Mouse (Mus musculus): ENCODE measurements around the gene Fam57b.
"Not testable (repeated sequence)": the region's sequence is repeated elsewhere in the genome, so short reads cannot be mapped to it uniquely, and the experiment has no call there.

The Fam57b gene

GRCm38 (mm10) chr7:126777476-126777875, 20.0 kb upstream of the Fam57b start:
- in situ Hi-C loops (cut with MboI, MseI), result no loop called here

GRCm38 (mm10) chr7:126778147-126778546, 19.3 kb upstream of the Fam57b start:
- in situ Hi-C loops (cut with MboI, MseI), result no loop called here

- in situ Hi-C loops (cut with MboI, MseI), result not testable (repeated sequence)
Observed at GRCm38 (mm10) chr7:126779101-126779500, 18.4 kb upstream of the Fam57b start.

- in situ Hi-C loops (cut with MboI, MseI), result loop anchor here in 1 of 2 experiments (10.0 kb wide), 1 partner anchor 705 kb away; no protein-coding TSS in a partner anchor
Observed at GRCm38 (mm10) chr7:126779983-126780970, 17.2 kb upstream of the Fam57b start.

GRCm38 (mm10) chr7:126780971-126781635, 16.4 kb upstream of the Fam57b start, which contains the start of gene Tbx6:
Gene Tbx6 (plus strand): TSS chr7:126781483.
- in situ Hi-C loops (cut with MboI, MseI), result loop anchor here in 1 of 2 experiments (10.0 kb wide), 1 partner anchor 704 kb away; no protein-coding TSS in a partner anchor

- in situ Hi-C loops (cut with MboI, MseI), result loop anchor here in 1 of 2 experiments (10.0 kb wide), 1 partner anchor 703 kb away; no protein-coding TSS in a partner anchor
Observed at GRCm38 (mm10) chr7:126781661-126782370, 15.7 kb upstream of the Fam57b start.

GRCm38 (mm10) chr7:126782693-126783092, 14.8 kb upstream of the Fam57b start:
- in situ Hi-C loops (cut with MboI, MseI), result loop anchor here in 1 of 2 experiments (10.0 kb wide), 1 partner anchor 702 kb away; no protein-coding TSS in a partner anchor

GRCm38 (mm10) chr7:126784469-126784868, 13.0 kb upstream of the Fam57b start:
- in situ Hi-C loops (cut with MboI, MseI), result loop anchor here in 1 of 2 experiments (10.0 kb wide), 1 partner anchor 700 kb away; no protein-coding TSS in a partner anchor

- in situ Hi-C loops (cut with MboI, MseI), result loop anchor here in 1 of 2 experiments (10.0 kb wide), 1 partner anchor 700 kb away; no protein-coding TSS in a partner anchor
Observed at GRCm38 (mm10) chr7:126785056-126785455, 12.4 kb upstream of the Fam57b start.

GRCm38 (mm10) chr7:126786142-126786541, 11.3 kb upstream of the Fam57b start:
- in situ Hi-C loops (cut with MboI, MseI), result loop anchor here in 1 of 2 experiments (10.0 kb wide), 1 partner anchor 699 kb away; no protein-coding TSS in a partner anchor

- in situ Hi-C loops (cut with MboI, MseI), result loop anchor here in 1 of 2 experiments (10.0 kb wide), 1 partner anchor 696 kb away; no protein-coding TSS in a partner anchor
Observed at GRCm38 (mm10) chr7:126789141-126789540, 8.3 kb upstream of the Fam57b start.

GRCm38 (mm10) chr7:126791851-126792720, 5.4 kb upstream of the Fam57b start, which contains the start of gene Ppp4c:
Gene Ppp4c (minus strand): TSS chr7:126792496.
- in situ Hi-C loops (cut with MboI, MseI), result loop anchor here (5.0 to 10.0 kb wide), 2 partner anchors 315 to 423 kb away; partner anchors contain the start of gene Sh2b1 (in 1 of the 2)

GRCm38 (mm10) chr7:126792721-126793443, 4.6 kb upstream of the Fam57b start:
- in situ Hi-C loops (cut with MboI, MseI), result loop anchor here (5.0 to 10.0 kb wide), 2 partner anchors 316 to 422 kb away; partner anchors contain the start of gene Sh2b1 (in 1 of the 2)

- in situ Hi-C loops (cut with MboI, MseI), result loop anchor here (5.0 to 10.0 kb wide), 2 partner anchors 316 to 421 kb away; partner anchors contain the start of gene Sh2b1 (in 1 of the 2)
Observed at GRCm38 (mm10) chr7:126793456-126794270, 3.8 kb upstream of the Fam57b start.

GRCm38 (mm10) chr7:126794271-126794605, 3.2 kb upstream of the Fam57b start:
- in situ Hi-C loops (cut with MboI, MseI), result loop anchor here (5.0 to 10.0 kb wide), 2 partner anchors 317 to 421 kb away; partner anchors contain the start of gene Sh2b1 (in 1 of the 2)

GRCm38 (mm10) chr7:126795387-126796317, 1.8 kb upstream of the Fam57b start:
- in situ Hi-C loops (cut with MboI, MseI), result loop anchor here in 1 of 2 experiments (10.0 kb wide), 1 partner anchor 419 kb away; no protein-coding TSS in a partner anchor

All from T-helper 17 cell (primary cell).